Mouse (Mus musculus) kidney, adult 2 months (tissue): Measurements from ENCODE around the gene Trap1. TPM values are rescaled to one million over a fixed set of nuclear protein-coding genes. Genes with fewer than 3 reads are reported as not detected.
"Not testable (repeated sequence)": the region's sequence is repeated elsewhere in the genome, so short reads cannot be mapped to it uniquely, and the experiment has no call there.

Source experiments
- DNase-seq: peaks from one replicate; pipeline ENCODE4 v3.0.0; 2021
- H3K27ac ChIP-seq: fragments of 200-500 bp; 2 replicates; pipeline ENCODE4 v1.5.1; 2012; ENCODE audit warnings: low read depth, low read length, control low read depth, inconsistent platforms; ENCODE audit not compliant: insufficient read depth
- H3K27me3 ChIP-seq: fragments of 200-500 bp; replicated peaks from 2 replicates; pipeline ENCODE4 v1.6.1; 2012; ENCODE audit warnings: mild to moderate bottlenecking, moderate library complexity, low read length, inconsistent platforms; ENCODE audit not compliant: control insufficient read depth, insufficient read depth
- H3K36me3 ChIP-seq: fragments of 200-500 bp; 2 replicates; pipeline ENCODE4 v1.6.1; 2012; ENCODE audit warnings: mild to moderate bottlenecking, moderate library complexity, low read length, inconsistent platforms; ENCODE audit not compliant: control insufficient read depth, insufficient read depth
- H3K4me1 ChIP-seq: fragments of 200-500 bp; 2 replicates; pipeline ENCODE4 v1.6.1; 2011; ENCODE audit warnings: low read length; ENCODE audit not compliant: control insufficient read depth, insufficient read depth
- H3K4me3 ChIP-seq: fragments of 200-500 bp; 2 replicates; pipeline ENCODE4 v1.5.1; 2011; ENCODE audit warnings: mild to moderate bottlenecking, low read depth, low read length, control low read depth; ENCODE audit not compliant: insufficient read depth
- CTCF ChIP-seq: fragments of 200-500 bp; conservative IDR thresholded peaks from 2 replicates; pipeline ENCODE4 v1.5.1; 2011; ENCODE audit warnings: low read depth, mild to moderate bottlenecking, control low read depth, low read length, moderate library complexity, mixed read lengths; ENCODE audit not compliant: insufficient read depth, insufficient read length
- POLR2A ChIP-seq: fragments of 200-500 bp; IDR thresholded peaks from one replicate; pipeline ENCODE4 v1.6.1; 2011; ENCODE audit warnings: low read depth, low read length, control low read depth
- WGBS: fragments of 180-500 bp; shearing (Covaris S2); methylation state at CpG from one replicate; pipeline ENCODE4 v1.1.7; 2018; 5-methylcytosine and 5-hydroxymethylcytosine counted together
- polyA plus RNA-seq: library from polyadenylated mRNA; depleted of rRNA; stranded (reverse); fragments of >200 nt; gene quantifications from 2 replicates; pipeline ENCODE4 v1.2.3, GENCODE M21; 2012

The Trap1 gene
- polyA plus RNA-seq, 1 experiment: 225 TPM

DNA sequence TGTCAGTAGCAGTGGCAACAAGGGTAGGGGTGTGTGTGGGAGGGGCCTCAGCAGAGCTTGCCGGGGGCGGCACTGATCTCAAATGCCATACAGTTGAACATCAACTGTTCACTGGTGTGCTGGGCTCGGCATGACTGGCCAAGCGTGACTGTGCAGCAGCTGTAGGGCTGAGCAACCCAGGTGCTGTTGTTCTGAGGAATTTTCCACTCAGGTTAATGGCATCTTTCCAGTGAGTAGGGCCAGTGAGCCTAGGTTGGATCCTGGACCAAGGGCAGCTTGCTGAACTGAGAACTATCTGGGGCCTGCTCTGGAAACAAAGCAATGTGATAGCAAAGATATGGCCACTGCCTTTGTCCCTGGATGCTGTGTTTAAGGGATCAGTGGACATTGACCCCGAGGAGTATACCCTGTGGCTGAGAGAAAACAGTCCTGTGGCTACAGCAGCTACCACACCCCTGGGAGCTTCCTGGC is 48.2 kb downstream of the Trap1 start:
- H3K36me3 ChIP-seq: no peaks in the 10 kb centered on the region
- peaks cover 41% of the 10 kb centered on the region; the same call in 1 of the 2 replicates for H3K4me1 ChIP-seq
- no peaks in the 10 kb centered on the region for H3K27me3 ChIP-seq
- peak overlapping the region; percentile 97 for H3K27ac ChIP-seq
- WGBS: 26% methylated on average over 5 of the region's 5 CpGs
- H3K4me3 ChIP-seq: peak overlapping the region; percentile 21
- peak; percentile 98 for DNase-seq
- no peak for TF ChIP-seq CTCF
- TF ChIP-seq POLR2A: no peak

DNA sequence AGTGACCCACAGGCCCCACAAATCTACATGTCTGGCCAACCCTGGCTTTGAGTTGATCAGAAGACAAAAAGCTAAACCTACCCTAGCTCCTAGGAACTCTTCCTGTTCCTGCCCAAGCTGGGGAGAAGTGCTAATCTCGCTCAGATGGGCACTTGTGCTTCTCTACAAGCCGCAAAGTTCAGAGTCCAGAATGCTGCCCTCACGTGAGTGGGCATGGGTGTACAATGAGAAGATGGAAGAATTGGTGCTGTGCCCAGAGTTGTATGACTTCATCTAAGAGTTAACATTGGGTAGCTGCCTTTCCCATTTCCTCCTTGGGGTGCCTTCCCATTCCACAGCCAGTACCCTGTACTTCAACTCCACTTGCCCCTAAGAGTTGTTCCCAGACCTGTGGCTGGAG is 50.4 kb downstream of the Trap1 start:
- 57% methylated on average over 3 of the region's 3 CpGs for WGBS
- peaks cover 35% of the 10 kb centered on the region; the same call in 1 of the 2 replicates for H3K4me1 ChIP-seq
- no peaks in the 10 kb centered on the region for H3K27me3 ChIP-seq
- H3K4me3 ChIP-seq: no peak overlapping the region
- TF ChIP-seq POLR2A: no peak
- no peak for TF ChIP-seq CTCF
- no peaks in the 10 kb centered on the region for H3K36me3 ChIP-seq
- peak; percentile 93 for DNase-seq
- H3K27ac ChIP-seq: peak overlapping the region; percentile 97

DNA sequence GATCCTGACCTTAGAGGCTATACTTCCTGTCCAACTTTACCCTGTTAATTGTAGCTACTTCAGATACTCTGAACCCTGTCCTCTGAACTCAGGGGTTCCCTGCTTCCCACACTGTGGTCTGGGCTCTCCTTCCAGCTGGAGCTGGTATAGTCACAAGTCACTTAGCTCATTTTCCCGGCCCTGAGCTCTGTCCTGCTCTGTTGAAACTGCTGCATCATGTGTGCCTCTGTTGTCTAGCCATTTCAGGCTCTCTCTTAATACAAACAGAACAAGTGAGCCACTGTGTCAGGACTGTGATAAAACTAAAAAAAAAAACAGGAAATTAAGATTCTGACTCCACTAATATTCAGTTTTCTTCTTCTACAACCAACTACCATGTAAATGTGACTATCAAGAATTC is 51.0 kb downstream of the Trap1 start:
- peak; percentile 49 for DNase-seq
- Histone ChIP-seq H3K36me3 (no peaks in the 10 kb centered on the region), H3K4me1 (peaks cover 35% of the 10 kb centered on the region; the same call in 1 of the 2 replicates), H3K27me3 (no peaks in the 10 kb centered on the region), H3K27ac (peak overlapping the region; percentile 97), H3K4me3 (no peak overlapping the region)
- TF ChIP-seq POLR2A: no peak
- TF ChIP-seq CTCF: no peak
- 18% methylated on average over 1 of the region's 1 CpGs for WGBS

DNA sequence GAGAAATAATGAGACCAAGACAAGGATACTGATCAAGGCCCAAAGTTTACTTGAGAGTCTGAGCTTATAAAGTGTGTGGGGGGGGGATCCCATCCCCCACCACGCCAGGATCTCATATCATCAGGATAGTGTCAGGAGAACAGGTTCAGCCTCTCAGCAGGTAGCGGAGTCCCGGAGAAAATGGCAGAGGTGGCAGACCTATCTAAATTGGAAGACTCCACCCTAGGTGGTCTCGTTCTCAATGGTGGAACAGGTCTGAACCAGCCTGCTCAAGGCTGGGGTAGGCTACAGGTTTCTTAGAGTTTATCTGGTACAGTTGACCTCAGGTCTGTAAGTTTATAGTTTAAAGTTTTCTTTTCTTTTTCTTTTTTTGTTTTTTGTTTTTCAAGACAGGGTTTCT is 54.9 kb downstream of the Trap1 start:
- H3K27ac ChIP-seq: no peak overlapping the region
- TF ChIP-seq POLR2A: no peak
- TF ChIP-seq CTCF: no peak
- no peak overlapping the region for H3K4me3 ChIP-seq
- no peaks in the 10 kb centered on the region for H3K36me3 ChIP-seq
- no peak for DNase-seq
- H3K4me1 ChIP-seq: peaks cover 12% of the 10 kb centered on the region; the same call in 1 of the 2 replicates
- 81% methylated on average over 4 of the region's 4 CpGs for WGBS
- H3K27me3 ChIP-seq: no peaks in the 10 kb centered on the region

DNA sequence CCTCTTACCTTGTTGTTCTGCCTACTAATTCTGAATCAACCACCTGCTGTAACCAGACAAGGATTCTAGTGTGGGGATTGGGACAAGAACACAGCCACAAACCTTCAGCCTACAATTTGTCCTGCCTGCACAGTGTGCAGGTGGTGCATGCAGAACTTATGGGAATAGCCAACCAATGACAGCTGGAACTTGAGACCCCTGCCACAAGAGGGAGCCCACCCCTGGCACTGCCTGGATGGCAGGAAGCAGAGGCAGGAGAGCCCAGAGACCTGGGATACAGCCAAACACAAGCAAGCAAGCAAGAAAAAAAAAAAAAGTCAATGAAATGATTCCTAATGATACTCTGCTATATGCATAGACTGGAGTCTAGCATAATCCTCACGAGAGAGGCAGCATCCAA is 56.4 kb downstream of the Trap1 start:
- DNase-seq: no peak
- no peaks in the 10 kb centered on the region for H3K27me3 ChIP-seq
- no peaks in the 10 kb centered on the region; the same call in 1 of the 2 replicates for H3K4me1 ChIP-seq
- WGBS: 86% methylated on average over 1 of the region's 1 CpGs
- TF ChIP-seq POLR2A (no peak), CTCF (no peak)
- no peak overlapping the region for H3K27ac ChIP-seq
- no peak overlapping the region for H3K4me3 ChIP-seq
- no peaks in the 10 kb centered on the region for H3K36me3 ChIP-seq

DNA sequence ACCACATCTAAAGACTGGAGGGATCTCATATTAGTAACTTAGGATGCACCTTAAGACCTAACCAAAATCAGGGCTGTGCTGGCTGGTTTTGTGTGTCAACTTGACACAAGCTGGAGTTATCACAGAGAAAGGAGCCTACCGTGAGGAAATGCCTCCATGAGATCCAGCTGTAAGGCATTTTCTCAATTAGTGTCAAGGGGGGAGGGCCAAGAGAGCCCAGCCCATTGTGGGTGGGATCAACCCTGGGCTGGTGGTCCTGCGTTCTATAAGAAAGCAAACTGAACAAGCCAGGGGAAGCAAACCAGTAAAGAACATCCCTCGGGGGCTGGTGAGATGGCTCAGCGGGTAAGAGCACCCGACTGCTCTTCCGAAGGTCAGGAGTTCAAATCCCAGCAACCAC is 60.2 kb downstream of the Trap1 start:
- not testable (repeated sequence) for H3K27me3 ChIP-seq, H3K27ac ChIP-seq, H3K36me3 ChIP-seq, H3K4me3 ChIP-seq, DNase-seq, H3K4me1 ChIP-seq
- 80% methylated on average over 6 of the region's 6 CpGs for WGBS

DNA sequence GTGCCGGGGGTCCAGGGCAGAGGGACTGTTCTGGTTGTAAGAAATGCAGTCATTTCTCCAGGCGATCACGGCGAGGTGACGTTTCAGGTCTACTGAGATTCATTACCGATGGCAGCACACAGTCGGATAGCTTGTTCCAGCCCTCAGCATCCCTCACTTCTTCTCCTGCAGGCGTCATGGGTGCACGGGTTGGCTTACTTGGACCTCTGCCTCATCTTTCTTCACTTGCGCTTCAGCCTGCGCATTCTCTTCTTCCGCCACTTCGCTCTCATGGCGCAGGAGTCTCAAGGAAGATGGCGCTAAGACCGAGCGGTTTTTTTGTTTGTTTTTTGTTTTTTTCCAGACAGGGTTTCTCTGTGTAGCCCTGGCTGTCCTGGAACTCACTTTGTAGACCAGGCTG is 60.8 kb downstream of the Trap1 start:
- 87% methylated on average over 17 of the region's 17 CpGs for WGBS

DNA sequence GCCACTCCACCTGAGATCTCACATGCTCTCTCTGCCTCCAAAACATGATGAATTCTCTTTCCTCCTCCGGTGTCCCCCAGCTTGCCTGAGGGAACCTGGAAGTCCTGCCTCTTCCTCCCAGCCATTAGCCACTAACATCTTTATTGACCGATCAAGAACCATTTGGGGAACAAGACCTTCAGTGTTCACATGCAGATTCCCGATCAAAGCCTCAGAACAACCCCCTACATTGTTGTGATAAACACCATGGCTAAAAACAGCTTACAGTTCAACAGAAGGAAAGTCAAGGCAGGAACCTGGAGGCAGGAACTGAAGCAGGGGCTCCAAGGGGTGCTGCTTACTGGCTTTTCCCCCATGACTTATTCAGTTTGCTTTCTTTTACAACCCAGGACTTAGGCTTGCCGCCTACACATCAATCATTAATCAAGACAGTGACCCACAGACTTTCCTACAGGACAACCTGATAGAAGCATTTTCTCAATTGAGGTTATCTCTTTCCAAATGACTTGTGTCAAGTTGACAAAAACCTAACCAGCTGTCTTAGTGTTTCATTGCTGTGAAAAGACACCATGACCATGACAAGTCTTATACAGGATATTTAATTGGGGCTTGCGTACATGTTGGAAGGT is 63.5 kb downstream of the Trap1 start:
- Histone ChIP-seq H3K27me3 (no peaks in the 10 kb centered on the region), H3K27ac (no peak overlapping the region), H3K4me1 (peaks cover 8% of the 10 kb centered on the region; the same call in 1 of the 2 replicates), H3K4me3 (no peak overlapping the region), H3K36me3 (no peaks in the 10 kb centered on the region)
- TF ChIP-seq CTCF: no peak
- no peak for TF ChIP-seq POLR2A
- peak; percentile 57 for DNase-seq
- WGBS: 78% methylated on average over 5 of the region's 5 CpGs

More for the DNA sequence above, 60.8 kb downstream of the Trap1 start:
- not testable (repeated sequence) for H3K27me3 ChIP-seq, H3K36me3 ChIP-seq, H3K4me3 ChIP-seq, H3K4me1 ChIP-seq, DNase-seq, H3K27ac ChIP-seq
